In the genomic region with DNA sequence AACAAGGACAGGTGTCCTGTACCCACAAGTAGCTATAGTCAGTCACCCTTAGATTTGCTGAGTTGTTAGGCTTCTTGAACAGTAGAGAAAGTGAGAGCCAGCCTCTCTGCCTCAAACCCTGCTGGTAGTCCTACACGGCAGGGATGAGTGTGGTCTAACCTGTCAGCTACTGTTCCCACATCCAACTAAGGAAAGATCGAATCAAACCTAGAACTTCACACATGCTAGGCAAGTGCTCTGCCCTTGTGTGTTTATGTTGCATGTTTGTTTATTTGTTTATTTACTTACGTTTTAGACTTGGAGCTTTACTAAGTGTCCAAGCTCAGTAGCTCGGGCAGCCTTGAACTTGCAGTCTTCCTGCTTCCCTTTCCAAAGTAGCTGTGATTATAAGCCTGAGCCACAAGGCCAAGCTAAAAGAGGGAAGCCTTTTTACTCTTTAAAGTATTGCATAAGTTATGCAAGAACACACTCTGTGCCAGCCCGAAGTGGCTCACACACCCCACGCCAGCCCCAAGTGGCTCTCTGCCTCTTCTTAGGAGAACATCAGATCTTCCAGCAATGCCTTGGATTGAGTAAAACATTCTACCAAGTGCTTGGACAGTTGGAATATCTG, we compare ENCODE assay signal across 11 mouse cellular contexts.
A peak's percentile ranks its signal among the peaks of the same experiment; 100 is the strongest.
DNase-seq lines count a peak whose midpoint lies in the region; ATAC-seq and TF ChIP-seq lines count a peak whose summit lies in the region.
"Had no signal": no experiment of that assay in that cellular context is flagged by ENCODE, and none has a peak within 500 bp of the region (broad histone marks: within the 10 kb centered on the region; RNA-seq: fewer than 3 reads in every experiment).

No protein-coding gene starts in this region.

- H3K9me3 ChIP-seq in forebrain, embryonic 11.5 days (ENCODE audit: control insufficient read depth, low read length) = no peaks in the 10 kb centered on the region
- H3K9me3 ChIP-seq in forebrain, postnatal 0 days (ENCODE audit: low read length) = no peaks in the 10 kb centered on the region
- no peaks in the 10 kb centered on the region for H3K9me3 ChIP-seq in midbrain, embryonic 12.5 days
- H3K9me3 ChIP-seq in midbrain, postnatal 0 days (ENCODE audit: low read length) = no peaks in the 10 kb centered on the region
- H3K9me3 ChIP-seq in forebrain, embryonic 15.5 days = no peaks in the 10 kb centered on the region

- no peaks in the 10 kb centered on the region; the same call in 1 of the 2 replicates for H3K27me3 ChIP-seq in forebrain, embryonic 11.5 days (ENCODE audit: control insufficient read depth, insufficient read depth, low read length)
- H3K27me3 ChIP-seq in forebrain, postnatal 0 days (ENCODE audit: insufficient read depth, low read length) = no peaks in the 10 kb centered on the region
- 0 out of 2 replicates have a peak, but pooled peaks cover 4% of the 10 kb centered on the region for H3K27me3 ChIP-seq in midbrain, embryonic 12.5 days
- no peaks in the 10 kb centered on the region for H3K27me3 ChIP-seq in midbrain, postnatal 0 days (ENCODE audit: insufficient read depth, low read length)
- no peaks in the 10 kb centered on the region for H3K27me3 ChIP-seq in forebrain, embryonic 15.5 days

- no peak for DNase-seq in forebrain, embryonic 11.5 days (ENCODE audit: low spot score)
- DNase-seq in forebrain, postnatal 0 days = no peak
- no peak for DNase-seq in midbrain, postnatal 0 days (ENCODE audit: low spot score)
- peak; percentile 44 to 57 for DNase-seq in monocyte, adult 2 months (ENCODE audit: low read depth in 1 of 2, low spot score in 2 of 2)
- DNase-seq in kidney, adult 18-20 months = no peak
- DNase-seq in cerebellum, adult 9-11 months = no peak
- DNase-seq: heart, postnatal 36 days; thymus, postnatal 36 days had no signal

- H3K4me1 ChIP-seq in forebrain, embryonic 11.5 days (replicated peaks; ENCODE audit: control insufficient read depth, insufficient read depth, low read length) = peaks cover 12% of the 10 kb centered on the region
- H3K4me1 ChIP-seq in forebrain, postnatal 0 days (ENCODE audit: insufficient read depth) = peaks cover 4% of the 10 kb centered on the region; the same call in 1 of the 2 replicates
- H3K4me1 ChIP-seq in midbrain, embryonic 12.5 days = peaks cover 53% of the 10 kb centered on the region
- H3K4me1 ChIP-seq in midbrain, postnatal 0 days (ENCODE audit: insufficient read depth, low read length) = peaks cover 9% of the 10 kb centered on the region
- peaks cover 47% of the 10 kb centered on the region for H3K4me1 ChIP-seq in forebrain, embryonic 15.5 days

- no peak for TF ChIP-seq CTCF in forebrain, postnatal 0 days (IDR thresholded peaks at IDR 0.05; ENCODE audit: low read depth)
- no peak for TF ChIP-seq CTCF in midbrain, postnatal 0 days (IDR thresholded peaks at IDR 0.05)

- H3K4me2 ChIP-seq in forebrain, embryonic 11.5 days (ENCODE audit: low read depth, low read length, severe bottlenecking) = no peak overlapping the region
- no peak overlapping the region for H3K4me2 ChIP-seq in forebrain, postnatal 0 days (ENCODE audit: low read depth)
- H3K4me2 ChIP-seq in midbrain, embryonic 12.5 days (replicated peaks) = no peak overlapping the region
- no peak overlapping the region for H3K4me2 ChIP-seq in midbrain, postnatal 0 days (ENCODE audit: low read depth, low read length, poor library complexity, severe bottlenecking)
- H3K4me2 ChIP-seq in forebrain, embryonic 15.5 days (replicated peaks) = no peak overlapping the region
- H3K4me2 ChIP-seq: liver, embryonic 11.5 days had no signal

- H3K36me3 ChIP-seq in forebrain, embryonic 11.5 days (ENCODE audit: control insufficient read depth, insufficient read depth, low read length) = no peaks in the 10 kb centered on the region
- no peaks in the 10 kb centered on the region for H3K36me3 ChIP-seq in forebrain, postnatal 0 days (ENCODE audit: insufficient read depth)
- H3K36me3 ChIP-seq in midbrain, embryonic 12.5 days = no peaks in the 10 kb centered on the region
- no peaks in the 10 kb centered on the region for H3K36me3 ChIP-seq in midbrain, postnatal 0 days (ENCODE audit: insufficient read depth, low read length)
- no peaks in the 10 kb centered on the region for H3K36me3 ChIP-seq in forebrain, embryonic 15.5 days

- ATAC-seq in forebrain, embryonic 11.5 days (replicated peaks; ENCODE audit: low FRiP score) = no peak
- no peak for ATAC-seq in forebrain, postnatal 0 days
- no peak for ATAC-seq in midbrain, embryonic 12.5 days (ENCODE audit: low FRiP score, low read depth)
- ATAC-seq in midbrain, postnatal 0 days (ENCODE audit: low FRiP score) = no peak
- no peak for ATAC-seq in forebrain, embryonic 15.5 days (replicated peaks)

- no peak overlapping the region for H3K4me3 ChIP-seq in forebrain, embryonic 11.5 days (ENCODE audit: low read depth, low read length)
- no peak overlapping the region for H3K4me3 ChIP-seq in forebrain, postnatal 0 days (ENCODE audit: low read depth, low read length)
- H3K4me3 ChIP-seq in midbrain, embryonic 12.5 days = no peak overlapping the region
- H3K4me3 ChIP-seq in midbrain, postnatal 0 days (ENCODE audit: low read depth, low read length) = no peak overlapping the region
- no peak overlapping the region for H3K4me3 ChIP-seq in forebrain, embryonic 15.5 days

- 88% methylated on average over 6 of the region's 6 CpGs for WGBS in forebrain, embryonic 11.5 days
- WGBS in forebrain, postnatal 0 days = 77% methylated on average over 6 of the region's 6 CpGs
- WGBS in midbrain, embryonic 12.5 days = 86% methylated on average over 6 of the region's 6 CpGs
- WGBS in midbrain, postnatal 0 days = 88% methylated on average over 6 of the region's 6 CpGs
- 83% methylated on average over 6 of the region's 6 CpGs for WGBS in forebrain, embryonic 15.5 days

- H3K27ac ChIP-seq in forebrain, embryonic 11.5 days (ENCODE audit: low read depth, low read length) = 0 out of 2 replicates have a peak overlapping the region, but pooled peaks have one; percentile 15
- H3K27ac ChIP-seq in forebrain, postnatal 0 days (ENCODE audit: low read depth, low read length) = no peak overlapping the region
- H3K27ac ChIP-seq in midbrain, embryonic 12.5 days (replicated peaks) = peak overlapping the region; percentile 17; the same call in 1 of the 2 replicates
- H3K27ac ChIP-seq in midbrain, postnatal 0 days (ENCODE audit: low read depth, low read length) = no peak overlapping the region
- peak overlapping the region; percentile 60; the same call in 1 of the 2 replicates for H3K27ac ChIP-seq in forebrain, embryonic 15.5 days (replicated peaks)

- no peak overlapping the region for H3K9ac ChIP-seq in forebrain, embryonic 11.5 days (ENCODE audit: low read length)
- H3K9ac ChIP-seq in forebrain, postnatal 0 days = no peak overlapping the region
- no peak overlapping the region for H3K9ac ChIP-seq in midbrain, embryonic 12.5 days (replicated peaks)
- H3K9ac ChIP-seq in midbrain, postnatal 0 days (replicated peaks; ENCODE audit: low read length, poor library complexity, severe bottlenecking) = no peak overlapping the region
- no peak overlapping the region for H3K9ac ChIP-seq in forebrain, embryonic 15.5 days (replicated peaks)

Comparison
In these comparisons a context has a peak if more than half of its experiments do, and no peak if none do; other contexts are left out.
1. H3K27ac ChIP-seq: peak in forebrain, embryonic 11.5 days (single experiment), midbrain, embryonic 12.5 days (single experiment) and forebrain, embryonic 15.5 days (single experiment); none in forebrain, postnatal 0 days (single experiment) and midbrain, postnatal 0 days (single experiment).
2. DNase-seq: peak in monocyte, adult 2 months (2 of 2); none in forebrain, embryonic 11.5 days (single experiment), forebrain, postnatal 0 days (single experiment), midbrain, postnatal 0 days (single experiment), kidney, adult 18-20 months (single experiment) and cerebellum, adult 9-11 months (single experiment).